Mouse (Mus musculus): Measurements from ENCODE around the gene Flvcr2. TPM values are rescaled to one million over a fixed set of nuclear protein-coding genes. Genes with fewer than 3 reads are reported as not detected.

Gene Flvcr2
- total and polyA plus RNA-seq, 3 experiments, result 0.07 TPM; not detected in 2

- H3K9me3 ChIP-seq (replicated peaks; ENCODE audit: insufficient read depth, low read length), result no peaks in the 10 kb centered on the region
- TF ChIP-seq GATA1 (IDR thresholded peaks at IDR 0.05; ENCODE audit: low read depth, low read length) (no peak), E2F4 (IDR thresholded peaks at IDR 0.05; ENCODE audit: borderline replicate concordance, low read depth, low read length) (no peak), EP300 (IDR thresholded peaks at IDR 0.05; ENCODE audit: low read depth in 1 of 2, low read length in 2 of 2) (no peak), JUND (IDR thresholded peaks at IDR 0.05; ENCODE audit: low read depth, low read length) (no peak), TCF12 (IDR thresholded peaks at IDR 0.05; ENCODE audit: low read depth, low read length) (no peak)
- no peak overlapping the region for H3K27ac ChIP-seq (ENCODE audit: control insufficient read depth, low read depth, low read length)
- H3K9ac ChIP-seq (ENCODE audit: control insufficient read depth, low read depth, low read length, poor library complexity, severe bottlenecking), result no peak overlapping the region
- H3K27me3 ChIP-seq (ENCODE audit: control insufficient read depth in 1 of 2, insufficient read depth in 2 of 2, low read length in 2 of 2), result no peaks in the 10 kb centered on the region
- no peaks in the 10 kb centered on the region for H3K4me1 ChIP-seq (ENCODE audit: control insufficient read depth in 1 of 2, insufficient read depth in 2 of 2, low read length in 2 of 2)
- DNase-seq (ENCODE audit: low read depth, low spot score), result no peak
- peaks cover 3% of the 10 kb centered on the region; the same call in 1 of the 2 replicates for H3K79me2 ChIP-seq (ENCODE audit: control insufficient read depth, insufficient read depth, low read length, poor library complexity)
- H3K36me3 ChIP-seq (ENCODE audit: control insufficient read depth in 1 of 2, insufficient read depth in 2 of 2, low read length in 2 of 2), result peaks cover 1 to 7% of the 10 kb centered on the region in 2 experiments; a peak in 2 of 4 replicates
- H3K4me3 ChIP-seq (ENCODE audit: control insufficient read depth in 1 of 2, insufficient read depth in 1 of 2, low read depth in 2 of 2, low read length in 2 of 2), result no peak overlapping the region
Observed at GRCm38 (mm10) chr12:85829866-85830265, 83.5 kb downstream of the Flvcr2 start.

- no peaks in the 10 kb centered on the region for H3K27me3 ChIP-seq (ENCODE audit: control insufficient read depth in 1 of 2, insufficient read depth in 2 of 2, low read length in 2 of 2)
- TF ChIP-seq ZC3H11A (IDR thresholded peaks at IDR 0.05; ENCODE audit: low read depth, low read length) (no peak), MAZ (IDR thresholded peaks at IDR 0.05; ENCODE audit: low read depth, low read length) (no peak)
- no peak overlapping the region for H3K27ac ChIP-seq (ENCODE audit: control insufficient read depth, low read depth, low read length)
- H3K79me2 ChIP-seq (ENCODE audit: control insufficient read depth, insufficient read depth, low read length, poor library complexity), result no peaks in the 10 kb centered on the region
- no peak overlapping the region for H3K4me3 ChIP-seq (ENCODE audit: control insufficient read depth in 1 of 2, insufficient read depth in 1 of 2, low read depth in 2 of 2, low read length in 2 of 2)
- peaks cover 1 to 6% of the 10 kb centered on the region in 2 experiments; a peak in 2 of 4 replicates for H3K36me3 ChIP-seq (ENCODE audit: control insufficient read depth in 1 of 2, insufficient read depth in 2 of 2, low read length in 2 of 2)
- no peaks in the 10 kb centered on the region for H3K9me3 ChIP-seq (replicated peaks; ENCODE audit: insufficient read depth, low read length)
- no peaks in the 10 kb centered on the region for H3K4me1 ChIP-seq (ENCODE audit: control insufficient read depth in 1 of 2, insufficient read depth in 2 of 2, low read length in 2 of 2)
- no peak overlapping the region for H3K9ac ChIP-seq (ENCODE audit: control insufficient read depth, low read depth, low read length, poor library complexity, severe bottlenecking)
- DNase-seq (ENCODE audit: low read depth, low spot score), result no peak
Observed at GRCm38 (mm10) chr12:85830691-85831090, 84.4 kb downstream of the Flvcr2 start.

GRCm38 (mm10) chr12:85834543-85834942, 88.2 kb downstream of the Flvcr2 start:
- Histone ChIP-seq H3K27me3 (ENCODE audit: control insufficient read depth in 1 of 2, insufficient read depth in 2 of 2, low read length in 2 of 2) (no peaks in the 10 kb centered on the region), H3K27ac (ENCODE audit: control insufficient read depth, low read depth, low read length) (no peak overlapping the region), H3K4me3 (ENCODE audit: control insufficient read depth in 1 of 2, insufficient read depth in 1 of 2, low read depth in 2 of 2, low read length in 2 of 2) (no peak overlapping the region), H3K9ac (ENCODE audit: control insufficient read depth, low read depth, low read length, poor library complexity, severe bottlenecking) (no peak overlapping the region), H3K36me3 (ENCODE audit: control insufficient read depth in 1 of 2, insufficient read depth in 2 of 2, low read length in 2 of 2) (0 out of 4 replicates have a peak, but pooled peaks cover 0 to 1% of the 10 kb centered on the region in 2 experiments), H3K4me1 (ENCODE audit: control insufficient read depth in 1 of 2, insufficient read depth in 2 of 2, low read length in 2 of 2) (no peaks in the 10 kb centered on the region), H3K79me2 (ENCODE audit: control insufficient read depth, insufficient read depth, low read length, poor library complexity) (no peaks in the 10 kb centered on the region), H3K9me3 (replicated peaks; ENCODE audit: insufficient read depth, low read length) (no peaks in the 10 kb centered on the region)
- no peak for DNase-seq (ENCODE audit: low read depth, low spot score)
- TF ChIP-seq POLR2A (IDR thresholded peaks at IDR 0.05; ENCODE audit: control insufficient read depth in 1 of 2, insufficient read depth in 1 of 2, low read depth in 1 of 2, low read length in 2 of 2, poor library complexity in 1 of 2) (no peak), TCF12 (IDR thresholded peaks at IDR 0.05; ENCODE audit: low read depth, low read length) (no peak), NELFE (IDR thresholded peaks at IDR 0.05; ENCODE audit: low read depth, low read length) (no peak), ZC3H11A (IDR thresholded peaks at IDR 0.05; ENCODE audit: low read depth, low read length) (no peak), SIN3A (IDR thresholded peaks at IDR 0.05; ENCODE audit: low read length) (no peak), HCFC1 (IDR thresholded peaks at IDR 0.05; ENCODE audit: low read depth, low read length) (no peak), POLR2AphosphoS2 (IDR thresholded peaks at IDR 0.05; ENCODE audit: low read length) (no peak), ZMIZ1 (IDR thresholded peaks at IDR 0.05; ENCODE audit: low read depth, low read length) (no peak), ZKSCAN1 (IDR thresholded peaks at IDR 0.05; ENCODE audit: low read depth, low read length) (no peak), GATA1 (IDR thresholded peaks at IDR 0.05; ENCODE audit: low read depth, low read length) (no peak)

Measured in MEL (cell line).